Mouse (Mus musculus): ENCODE measurements around the gene Cxcl15.
"Not testable (repeated sequence)": the region's sequence is repeated elsewhere in the genome, so short reads cannot be mapped to it uniquely, and the experiment has no call there.

The Cxcl15 gene

GRCm38 (mm10) chr5:90790074-90790502, 4.2 kb upstream of the Cxcl15 start:
- DNase-seq = no peak

GRCm38 (mm10) chr5:90795392-90795791, 1.1 kb downstream of the Cxcl15 start:
- DNase-seq = not testable (repeated sequence)

- DNase-seq = no peak
Measured at GRCm38 (mm10) chr5:90804574-90804973, 10.2 kb downstream of the Cxcl15 start.

GRCm38 (mm10) chr5:90806050-90806449, 11.7 kb downstream of the Cxcl15 start:
- DNase-seq = no peak

GRCm38 (mm10) chr5:90807176-90807950, 13.0 kb downstream of the Cxcl15 start:
- DNase-seq = no peak

GRCm38 (mm10) chr5:90819756-90820155, 25.4 kb downstream of the Cxcl15 start:
- no peak for DNase-seq

GRCm38 (mm10) chr5:90832145-90832767, 37.9 kb downstream of the Cxcl15 start:
- no peak for DNase-seq

GRCm38 (mm10) chr5:90832768-90833388, 38.5 kb downstream of the Cxcl15 start:
- DNase-seq = no peak

- no peak for DNase-seq
Measured at GRCm38 (mm10) chr5:90834436-90834835, 40.1 kb downstream of the Cxcl15 start.

GRCm38 (mm10) chr5:90838582-90838981, 44.2 kb downstream of the Cxcl15 start:
- DNase-seq = no peak

GRCm38 (mm10) chr5:90840902-90841869, 46.9 kb downstream of the Cxcl15 start:
- DNase-seq = no peak

- no peak for DNase-seq
Measured at GRCm38 (mm10) chr5:90843891-90844290, 49.6 kb downstream of the Cxcl15 start.

GRCm38 (mm10) chr5:90850096-90850495, 55.8 kb downstream of the Cxcl15 start:
- not testable (repeated sequence) for DNase-seq

- DNase-seq = not testable (repeated sequence)
Measured at GRCm38 (mm10) chr5:90851391-90851790, 57.1 kb downstream of the Cxcl15 start.
